Mouse (Mus musculus) intestine, embryonic 14.5 days (tissue): ENCODE measurements around the gene Cacng4. TPM values are rescaled to one million over a fixed set of nuclear protein-coding genes. Genes with fewer than 3 reads are reported as not detected.

Source experiments
- ATAC-seq: fragments of 200-750 bp; cut with Nextera tagmentation; replicated peaks from 2 replicates; pipeline ENCODE4 v1.8.0; 2017; ENCODE audit warnings: low read depth, moderate number of reproducible peaks, moderate TSS enrichment, moderate library complexity; ENCODE audit not compliant: low FRiP score, low TSS enrichment
- DNase-seq: peaks from one replicate; pipeline ENCODE4 v3.0.0-alpha.2; 2018; ENCODE audit warnings: low spot score
- H3K27ac ChIP-seq: fragments of 300-500 bp; sonication (generic); 2 replicates; pipeline ENCODE4 v1.5.1; 2014; ENCODE audit warnings: low read depth, mild to moderate bottlenecking, control low read depth
- H3K27me3 ChIP-seq: fragments of 300-500 bp; sonication (generic); replicated peaks from 2 replicates; pipeline ENCODE4 v1.6.1; 2014; ENCODE audit warnings: low read length, control low read depth; ENCODE audit not compliant: control insufficient read depth, insufficient read depth
- H3K36me3 ChIP-seq: fragments of 300-500 bp; sonication (generic); 2 replicates; pipeline ENCODE4 v1.6.1; 2014; ENCODE audit warnings: low read length, control low read depth; ENCODE audit not compliant: control insufficient read depth, insufficient read depth
- H3K4me1 ChIP-seq: fragments of 300-500 bp; sonication (generic); replicated peaks from 2 replicates; pipeline ENCODE4 v1.6.1; 2014; ENCODE audit warnings: low read length, control low read depth, mixed read lengths; ENCODE audit not compliant: control insufficient read depth, insufficient read depth
- H3K4me2 ChIP-seq: fragments of 300-500 bp; sonication (generic); 2 replicates; pipeline ENCODE4 v1.6.1; 2014; ENCODE audit warnings: low read length
- H3K4me3 ChIP-seq: fragments of 300-500 bp; sonication (generic); 2 replicates; pipeline ENCODE4 v1.5.1; 2014; ENCODE audit warnings: low read depth, low read length, control low read depth, mixed read lengths
- H3K9ac ChIP-seq: fragments of 300-500 bp; sonication (generic); 2 replicates; pipeline ENCODE4 v1.6.1; 2014; ENCODE audit warnings: mild to moderate bottlenecking, low read length
- H3K9me3 ChIP-seq: fragments of 300-500 bp; sonication (generic); 2 replicates; pipeline ENCODE4 v1.6.1; 2016; ENCODE audit warnings: low read length, control low read depth; ENCODE audit not compliant: control insufficient read depth
- WGBS: fragments of 180-500 bp; shearing (Covaris S2); extraction: QIAGEN DNeasy Blood & Tissue Kit; methylation state at CpG from one replicate; pipeline ENCODE4 v1.1.7; 2014; 5-methylcytosine and 5-hydroxymethylcytosine counted together
- polyA plus RNA-seq: library from polyadenylated mRNA; unstranded; fragments of >200 nt; fragmentation: Nextera tagmentation; extraction: Ambion mirVana; gene quantifications from 2 replicates; pipeline ENCODE4 v1.2.1, GENCODE M21; 2014

Cacng4 gene
- polyA plus RNA-seq, 1 experiment from 2014 or later, result 7.7 TPM

DNA sequence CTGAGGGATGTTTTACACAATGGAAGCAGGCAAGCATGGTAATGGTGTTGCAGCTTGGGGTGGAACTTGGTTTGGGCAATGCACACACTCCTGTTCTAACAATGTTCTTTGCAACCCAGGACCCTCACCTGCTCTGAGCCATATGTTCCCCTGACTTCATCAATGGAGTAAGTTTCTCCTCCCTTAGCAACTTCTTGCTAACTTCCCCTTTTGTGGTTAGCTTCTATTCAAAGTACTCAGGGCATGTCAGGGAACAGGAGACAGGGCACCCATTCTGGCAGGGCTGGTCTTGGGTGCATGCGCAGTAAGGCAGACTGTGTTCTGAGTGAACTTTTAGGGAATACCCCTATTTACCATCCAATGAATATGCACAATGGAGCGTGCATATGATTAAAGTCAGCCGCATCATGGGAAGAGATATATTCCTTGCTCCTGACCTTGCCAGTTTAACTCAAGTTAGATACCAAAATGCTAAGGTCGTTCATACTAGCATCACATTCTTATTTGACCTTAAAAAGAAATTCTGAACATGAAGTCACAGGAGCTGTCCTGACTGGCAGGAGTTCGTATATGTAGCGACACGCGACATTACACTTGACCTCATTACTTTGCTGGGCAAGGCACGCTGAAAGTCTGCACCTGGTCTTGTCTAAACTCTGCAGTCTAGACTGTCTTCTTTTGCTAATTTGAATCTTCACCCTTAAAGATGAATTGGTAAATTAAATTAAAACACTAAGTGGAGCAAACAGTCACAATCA, 73.9 kb downstream of the Cacng4 start:
- H3K9ac ChIP-seq, result no peak overlapping the region
- H3K36me3 ChIP-seq, result no peaks in the 10 kb centered on the region
- H3K4me2 ChIP-seq, result no peak overlapping the region
- H3K27ac ChIP-seq, result no peak overlapping the region
- H3K4me3 ChIP-seq, result no peak overlapping the region
- H3K9me3 ChIP-seq, result 0 out of 2 replicates have a peak, but pooled peaks cover 3% of the 10 kb centered on the region
- no peaks in the 10 kb centered on the region for H3K4me1 ChIP-seq
- no peak for DNase-seq
- ATAC-seq, result no peak
- 81% methylated on average over 9 of the region's 9 CpGs for WGBS
- no peaks in the 10 kb centered on the region for H3K27me3 ChIP-seq

DNA sequence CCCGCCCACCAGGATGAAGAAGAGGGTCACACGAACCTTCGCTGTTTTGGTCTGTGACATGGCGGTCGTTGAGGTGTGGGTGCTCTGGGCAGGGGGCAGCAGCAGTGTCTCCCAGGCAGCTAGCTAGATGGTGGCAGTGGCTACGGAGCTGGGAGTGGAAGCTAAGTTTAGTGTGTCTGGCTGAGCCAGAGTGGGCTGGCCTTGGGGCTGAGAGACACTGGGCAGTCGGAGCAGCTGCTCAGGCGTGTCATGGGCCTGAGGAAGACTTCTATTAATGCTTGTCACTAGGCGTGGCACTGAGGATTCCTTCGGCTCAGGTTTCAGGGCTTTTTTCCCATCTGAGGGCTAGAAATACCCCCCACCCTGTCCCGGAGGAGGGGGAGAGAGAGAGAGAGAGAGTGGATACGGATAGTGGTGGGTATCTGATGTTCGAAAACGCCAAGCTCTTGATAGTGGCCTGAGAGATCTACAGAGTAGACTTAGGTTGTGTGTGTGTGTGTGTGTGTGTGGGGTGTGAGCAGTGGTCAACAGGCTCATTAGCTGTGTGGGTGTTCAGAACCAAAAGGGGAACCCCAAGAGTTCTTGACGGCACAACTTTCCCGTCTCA, 77.9 kb downstream of the Cacng4 start, which contains the start of gene Cacng1:
Gene Cacng1, minus strand, starts transcription at position 191 of the 607 bp plus-strand sequence.
- Histone ChIP-seq H3K36me3 (no peaks in the 10 kb centered on the region), H3K4me3 (no peak within 1 kb of the TSS), H3K9me3 (0 out of 2 replicates have a peak, but pooled peaks cover 3% of the 10 kb centered on the region), H3K4me2 (no peak within 1 kb of the TSS), H3K27me3 (no peaks in the 10 kb centered on the region), H3K27ac (no peak within 1 kb of the TSS), H3K4me1 (no peaks in the 10 kb centered on the region), H3K9ac (no peak within 1 kb of the TSS)
- 76% methylated on average over 16 of the region's 16 CpGs for WGBS
- ATAC-seq (no peak), DNase-seq (no peak)

DNA sequence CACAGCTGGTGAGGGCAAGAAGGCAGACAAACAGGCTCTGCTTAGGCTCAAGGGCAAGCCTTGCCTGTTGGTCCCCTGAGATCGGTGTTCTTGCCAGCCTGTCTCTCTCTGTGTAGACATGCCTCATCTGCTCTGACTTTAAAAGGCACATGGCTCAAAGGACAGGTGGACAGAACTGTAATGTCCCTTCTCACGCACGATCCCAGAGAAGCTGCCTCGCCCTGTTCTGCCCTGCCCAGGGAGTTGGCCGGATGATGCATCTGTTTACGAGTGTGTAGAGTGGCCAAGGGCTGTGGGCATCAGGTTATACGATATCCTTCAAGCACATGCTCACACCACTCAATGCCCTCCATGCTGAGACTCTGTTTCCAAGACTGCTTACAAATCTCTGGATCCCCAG, 80.0 kb downstream of the Cacng4 start:
- no peak overlapping the region for H3K4me2 ChIP-seq
- H3K27me3 ChIP-seq, result no peaks in the 10 kb centered on the region
- no peaks in the 10 kb centered on the region for H3K36me3 ChIP-seq
- 0 out of 2 replicates have a peak, but pooled peaks cover 3% of the 10 kb centered on the region for H3K9me3 ChIP-seq
- no peak overlapping the region for H3K4me3 ChIP-seq
- ATAC-seq, result no peak
- no peak for DNase-seq
- no peak overlapping the region for H3K27ac ChIP-seq
- no peak overlapping the region for H3K9ac ChIP-seq
- WGBS, result 70% methylated on average over 7 of the region's 7 CpGs
- H3K4me1 ChIP-seq, result no peaks in the 10 kb centered on the region

DNA sequence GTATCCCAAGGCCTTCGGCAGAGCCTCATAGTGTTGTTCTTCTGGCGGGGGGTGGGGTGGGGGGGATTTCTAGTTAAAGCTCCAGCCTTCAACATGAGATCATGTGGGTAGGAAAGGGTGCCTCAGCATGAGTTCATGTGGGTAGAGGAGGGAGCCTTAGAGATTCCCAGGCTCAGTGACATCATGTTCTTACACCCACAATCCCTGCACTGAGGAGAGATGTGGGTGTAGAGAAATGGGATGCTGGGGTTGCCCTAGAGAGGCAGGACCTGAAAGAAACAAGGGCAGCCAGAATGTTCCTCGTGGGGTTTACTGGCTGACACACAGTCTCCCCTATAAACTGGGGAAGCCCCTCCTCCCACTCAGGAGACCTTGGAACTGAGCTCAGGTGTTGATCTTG, 84.0 kb downstream of the Cacng4 start:
- Histone ChIP-seq H3K4me1 (no peaks in the 10 kb centered on the region), H3K27ac (no peak overlapping the region), H3K4me3 (no peak overlapping the region), H3K9me3 (no peaks in the 10 kb centered on the region), H3K36me3 (no peaks in the 10 kb centered on the region), H3K9ac (no peak overlapping the region), H3K27me3 (no peaks in the 10 kb centered on the region), H3K4me2 (no peak overlapping the region)
- DNase-seq (no peak), ATAC-seq (no peak)
- WGBS, result 43% methylated on average over 3 of the region's 3 CpGs

DNA sequence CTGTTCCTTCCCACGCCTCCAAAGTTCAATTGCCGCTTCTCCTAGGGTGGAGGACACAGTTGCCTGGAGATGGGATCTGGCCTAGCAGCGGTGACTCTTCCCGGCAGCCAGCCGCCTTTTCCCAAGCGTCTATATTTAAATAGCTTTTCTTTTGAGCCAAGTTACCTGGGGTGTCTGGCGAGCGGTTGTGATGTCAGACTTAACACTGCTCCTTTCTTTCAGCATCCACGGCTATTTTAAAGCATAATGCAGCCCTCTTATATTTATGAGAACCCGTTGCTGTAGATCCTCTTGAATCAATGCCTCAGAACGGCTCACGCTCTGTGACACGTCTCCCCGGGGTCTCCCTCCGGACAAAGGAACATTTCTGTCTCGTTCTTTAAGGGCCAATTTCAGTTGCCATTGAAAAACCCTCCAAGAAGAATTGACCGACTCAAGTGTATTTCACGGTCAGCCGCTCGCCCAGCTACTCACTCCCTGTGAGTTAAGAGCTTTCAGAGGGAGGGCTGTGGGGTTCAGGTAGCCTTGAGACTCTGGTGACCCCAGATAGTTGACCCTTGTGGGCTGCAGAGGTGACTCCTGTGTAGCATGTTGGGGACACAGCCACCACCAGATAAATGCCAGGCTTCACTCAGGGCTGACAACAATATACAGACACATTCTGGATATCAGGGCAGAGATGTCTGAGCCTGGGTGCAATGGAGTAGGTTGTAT, 86.3 kb downstream of the Cacng4 start:
- no peak overlapping the region for H3K4me2 ChIP-seq
- no peaks in the 10 kb centered on the region for H3K4me1 ChIP-seq
- no peaks in the 10 kb centered on the region for H3K36me3 ChIP-seq
- H3K27ac ChIP-seq, result no peak overlapping the region
- ATAC-seq (no peak), DNase-seq (no peak)
- no peaks in the 10 kb centered on the region for H3K9me3 ChIP-seq
- no peak overlapping the region for H3K4me3 ChIP-seq
- H3K9ac ChIP-seq, result no peak overlapping the region
- H3K27me3 ChIP-seq, result no peaks in the 10 kb centered on the region
- 70% methylated on average over 20 of the region's 20 CpGs for WGBS

DNA sequence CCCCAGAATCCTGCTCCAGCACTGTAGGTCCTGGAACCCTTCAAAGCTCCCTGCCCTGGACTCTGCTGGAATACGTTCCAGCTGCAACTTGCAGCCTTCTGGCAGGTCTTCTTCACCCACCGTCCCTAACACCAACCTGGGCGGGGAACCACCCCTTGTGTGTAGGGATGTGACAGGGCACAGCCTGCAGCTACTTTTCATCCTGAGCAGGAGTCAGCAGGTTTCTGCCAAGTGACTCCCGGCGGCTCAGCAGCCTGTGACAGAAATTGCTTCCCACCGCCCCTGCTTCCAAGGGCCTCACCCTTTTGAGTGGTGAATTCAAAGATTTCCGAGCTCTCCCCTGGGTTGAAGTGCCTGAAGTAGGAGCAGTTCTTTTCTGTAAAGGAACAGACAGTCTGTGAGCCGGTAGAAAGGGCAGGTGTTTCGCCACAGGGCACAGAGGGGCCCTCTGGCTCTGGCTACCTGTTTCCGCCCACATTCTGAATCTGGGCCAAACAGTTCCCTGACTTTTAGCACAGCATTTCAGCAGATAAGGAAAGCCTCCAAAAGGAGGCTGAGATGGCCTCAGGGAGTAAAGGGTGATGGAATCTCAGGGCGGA, 88.8 kb downstream of the Cacng4 start:
- Histone ChIP-seq H3K27me3 (no peaks in the 10 kb centered on the region), H3K36me3 (no peaks in the 10 kb centered on the region), H3K4me3 (no peak overlapping the region), H3K4me1 (no peaks in the 10 kb centered on the region), H3K4me2 (no peak overlapping the region), H3K9ac (no peak overlapping the region), H3K9me3 (no peaks in the 10 kb centered on the region), H3K27ac (no peak overlapping the region)
- ATAC-seq, result no peak
- whole genome bisulfite sequencing, result 67% methylated on average over 11 of the region's 11 CpGs
- no peak for DNase-seq

DNA sequence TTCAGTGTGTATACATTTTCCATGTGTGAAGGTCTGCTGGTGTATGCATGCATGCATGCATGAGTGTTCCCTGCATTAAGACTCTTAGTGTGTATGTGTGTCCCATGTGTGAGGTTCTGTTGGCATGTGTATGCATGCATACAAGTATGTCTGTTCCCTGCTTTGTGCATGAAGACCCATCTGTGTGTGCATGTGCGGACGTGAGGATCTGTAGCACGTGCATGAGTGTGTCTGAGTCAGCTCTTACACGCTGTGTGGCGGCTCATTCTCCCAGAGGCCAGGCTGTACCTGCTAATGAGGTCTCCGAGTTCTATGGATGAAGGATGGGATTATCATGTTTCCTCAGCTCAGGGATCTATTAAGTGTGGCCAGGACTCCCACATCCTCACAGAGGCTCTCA, 89.3 kb downstream of the Cacng4 start:
- Histone ChIP-seq H3K9me3 (no peaks in the 10 kb centered on the region), H3K4me3 (no peak overlapping the region), H3K9ac (no peak overlapping the region), H3K4me2 (no peak overlapping the region), H3K36me3 (no peaks in the 10 kb centered on the region), H3K27ac (no peak overlapping the region), H3K27me3 (no peaks in the 10 kb centered on the region), H3K4me1 (no peaks in the 10 kb centered on the region)
- no peak for ATAC-seq
- WGBS, result 75% methylated on average over 6 of the region's 6 CpGs
- DNase-seq, result no peak

DNA sequence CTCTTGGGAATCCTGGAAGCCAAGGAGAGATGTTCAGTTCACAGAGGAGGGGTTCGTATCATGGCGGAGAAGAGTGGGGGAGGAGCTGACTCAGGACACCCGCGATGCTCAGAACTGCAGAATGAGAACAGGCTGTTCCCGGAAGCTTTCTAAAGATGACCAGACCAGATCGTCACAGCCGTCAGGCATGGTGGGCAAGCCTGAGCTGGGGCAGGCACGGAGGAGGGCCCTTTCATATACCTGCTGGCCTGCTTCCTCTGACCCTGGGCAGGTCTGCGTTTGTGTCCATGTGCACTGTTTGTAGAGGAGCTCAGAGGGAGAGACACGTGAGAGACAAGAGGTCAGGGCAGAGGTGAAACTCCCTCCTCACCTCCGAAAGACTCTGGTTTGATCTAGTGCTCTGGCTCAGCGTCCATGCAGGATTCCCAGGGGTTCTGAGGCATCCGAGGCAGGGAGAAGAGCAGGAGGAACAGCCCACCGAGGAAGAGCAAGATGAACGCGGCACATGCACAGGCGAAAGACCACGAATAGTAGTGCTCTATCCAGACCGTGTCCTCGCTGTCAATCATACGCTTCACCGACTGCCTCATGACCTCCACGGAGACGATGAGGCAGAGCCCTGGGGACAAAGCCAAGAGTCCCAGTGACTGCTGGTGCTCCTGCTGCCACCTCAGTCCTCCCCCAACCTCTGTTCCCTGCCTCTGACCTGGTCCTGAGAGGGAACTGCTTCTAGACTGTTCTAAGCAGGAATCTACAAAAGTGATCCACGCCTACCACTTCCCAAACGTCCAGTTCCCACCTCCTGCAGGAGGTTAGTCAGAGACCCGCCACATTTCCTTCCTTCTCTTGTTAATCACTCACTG, 90.9 kb downstream of the Cacng4 start:
- no peaks in the 10 kb centered on the region for H3K9me3 ChIP-seq
- H3K4me2 ChIP-seq, result no peak overlapping the region
- H3K4me3 ChIP-seq, result no peak overlapping the region
- no peak overlapping the region for H3K9ac ChIP-seq
- H3K4me1 ChIP-seq, result no peaks in the 10 kb centered on the region
- H3K27ac ChIP-seq, result no peak overlapping the region
- H3K27me3 ChIP-seq, result no peaks in the 10 kb centered on the region
- H3K36me3 ChIP-seq, result no peaks in the 10 kb centered on the region
- ATAC-seq (no peak), DNase-seq (no peak)
- WGBS, result 53% methylated on average over 27 of the region's 27 CpGs
